Mouse (Mus musculus): ENCODE results near the gene Gm20388. TPM values are rescaled to one million over a fixed set of nuclear protein-coding genes. Genes with fewer than 3 reads are reported as not detected.

Gm20388 gene
- polyA plus RNA-seq, 1 experiment from 2014 or later: 1.4 TPM

- ATAC-seq (ENCODE audit: low read depth): no peak
- H3K4me1 ChIP-seq (ENCODE audit: control insufficient read depth, low read depth, low read length): peaks cover 35% of the 10 kb centered on the region
Measured at GRCm38 (mm10) chr8:123815325-123815724, 3904.7 kb downstream of the Gm20388 start.

GRCm38 (mm10) chr8:123816939-123817338 is 3906.3 kb downstream of the Gm20388 start:
- Histone ChIP-seq H3K4me3 (ENCODE audit: low read depth, low read length) (no peak overlapping the region), H3K36me3 (ENCODE audit: control insufficient read depth, insufficient read depth) (no peaks in the 10 kb centered on the region; the same call in 1 of the 2 replicates), H3K27me3 (ENCODE audit: control insufficient read depth, insufficient read depth, low read depth, low read length) (no peaks in the 10 kb centered on the region), H3K4me1 (ENCODE audit: control insufficient read depth, low read depth, low read length) (peaks cover 47% of the 10 kb centered on the region), H3K9me3 (replicated peaks; ENCODE audit: control insufficient read depth, low read length) (no peaks in the 10 kb centered on the region), H3K4me2 (ENCODE audit: low read depth, low read length) (no peak overlapping the region), H3K9ac (ENCODE audit: low read depth, low read length) (no peak overlapping the region), H3K27ac (ENCODE audit: low read length) (no peak overlapping the region)
- ATAC-seq (ENCODE audit: low read depth): no peak
- 77% methylated on average over 8 of the region's 8 CpGs for WGBS (ENCODE audit: insufficient replicate concordance)

More at GRCm38 (mm10) chr8:123815325-123815724, 3904.7 kb downstream of the Gm20388 start:
- no peaks in the 10 kb centered on the region for H3K27me3 ChIP-seq (ENCODE audit: control insufficient read depth, insufficient read depth, low read depth, low read length)
- no peak overlapping the region for H3K27ac ChIP-seq (ENCODE audit: low read length)
- H3K4me3 ChIP-seq (ENCODE audit: low read depth, low read length): no peak overlapping the region
- H3K9me3 ChIP-seq (replicated peaks; ENCODE audit: control insufficient read depth, low read length): no peaks in the 10 kb centered on the region
- no peak overlapping the region for H3K9ac ChIP-seq (ENCODE audit: low read depth, low read length)
- 79% methylated on average over 11 of the region's 11 CpGs for WGBS (ENCODE audit: insufficient replicate concordance)
- no peak overlapping the region for H3K4me2 ChIP-seq (ENCODE audit: low read depth, low read length)
- H3K36me3 ChIP-seq (ENCODE audit: control insufficient read depth, insufficient read depth): no peaks in the 10 kb centered on the region; the same call in 1 of the 2 replicates

GRCm38 (mm10) chr8:123817747-123818146 is 3907.1 kb downstream of the Gm20388 start:
- Histone ChIP-seq H3K4me3 (ENCODE audit: low read depth, low read length) (no peak overlapping the region), H3K36me3 (ENCODE audit: control insufficient read depth, insufficient read depth) (no peaks in the 10 kb centered on the region; the same call in 1 of the 2 replicates), H3K27me3 (ENCODE audit: control insufficient read depth, insufficient read depth, low read depth, low read length) (no peaks in the 10 kb centered on the region), H3K4me2 (ENCODE audit: low read depth, low read length) (no peak overlapping the region), H3K9me3 (replicated peaks; ENCODE audit: control insufficient read depth, low read length) (no peaks in the 10 kb centered on the region), H3K4me1 (ENCODE audit: control insufficient read depth, low read depth, low read length) (peaks cover 47% of the 10 kb centered on the region), H3K27ac (ENCODE audit: low read length) (no peak overlapping the region), H3K9ac (ENCODE audit: low read depth, low read length) (no peak overlapping the region)
- WGBS (ENCODE audit: insufficient replicate concordance): 79% methylated on average over 11 of the region's 11 CpGs
- ATAC-seq (ENCODE audit: low read depth): no peak

- Histone ChIP-seq H3K27ac (ENCODE audit: low read length) (peak overlapping the region; percentile 70), H3K4me2 (ENCODE audit: low read depth, low read length) (peak overlapping the region; percentile 34), H3K36me3 (ENCODE audit: control insufficient read depth, insufficient read depth) (no peaks in the 10 kb centered on the region; the same call in 1 of the 2 replicates), H3K4me3 (ENCODE audit: low read depth, low read length) (peak overlapping the region; percentile 14; the same call in 1 of the 2 replicates), H3K9me3 (replicated peaks; ENCODE audit: control insufficient read depth, low read length) (no peaks in the 10 kb centered on the region), H3K4me1 (ENCODE audit: control insufficient read depth, low read depth, low read length) (peaks cover 47% of the 10 kb centered on the region), H3K27me3 (ENCODE audit: control insufficient read depth, insufficient read depth, low read depth, low read length) (no peaks in the 10 kb centered on the region), H3K9ac (ENCODE audit: low read depth, low read length) (peak overlapping the region; percentile 42)
- peak; percentile 68 for ATAC-seq (ENCODE audit: low read depth)
- 39% methylated on average over 19 of the region's 19 CpGs for WGBS (ENCODE audit: insufficient replicate concordance)
Measured at GRCm38 (mm10) chr8:123819683-123820610, 3909.3 kb downstream of the Gm20388 start.

GRCm38 (mm10) chr8:123820780-123821179 is 3910.1 kb downstream of the Gm20388 start:
- Histone ChIP-seq H3K27ac (ENCODE audit: low read length) (peak overlapping the region; percentile 70), H3K36me3 (ENCODE audit: control insufficient read depth, insufficient read depth) (no peaks in the 10 kb centered on the region; the same call in 1 of the 2 replicates), H3K9ac (ENCODE audit: low read depth, low read length) (no peak overlapping the region; the same call in 1 of the 2 replicates), H3K4me1 (ENCODE audit: control insufficient read depth, low read depth, low read length) (peaks cover 47% of the 10 kb centered on the region), H3K27me3 (ENCODE audit: control insufficient read depth, insufficient read depth, low read depth, low read length) (no peaks in the 10 kb centered on the region), H3K4me3 (ENCODE audit: low read depth, low read length) (no peak overlapping the region), H3K9me3 (replicated peaks; ENCODE audit: control insufficient read depth, low read length) (no peaks in the 10 kb centered on the region), H3K4me2 (ENCODE audit: low read depth, low read length) (peak overlapping the region; percentile 34)
- 36% methylated on average over 6 of the region's 6 CpGs for WGBS (ENCODE audit: insufficient replicate concordance)
- ATAC-seq (ENCODE audit: low read depth): peak; percentile 27; the same call in 1 of the 2 replicates

GRCm38 (mm10) chr8:123823111-123823510 is 3912.5 kb downstream of the Gm20388 start:
- 0 out of 2 replicates have a peak overlapping the region, but pooled peaks have one; percentile 16 for H3K4me2 ChIP-seq (ENCODE audit: low read depth, low read length)
- peak overlapping the region; percentile 65; the same call in 1 of the 2 replicates for H3K27ac ChIP-seq (ENCODE audit: low read length)
- no peak overlapping the region for H3K4me3 ChIP-seq (ENCODE audit: low read depth, low read length)
- ATAC-seq (ENCODE audit: low read depth): no peak
- H3K36me3 ChIP-seq (ENCODE audit: control insufficient read depth, insufficient read depth): peaks cover 5% of the 10 kb centered on the region; the same call in 1 of the 2 replicates
- H3K27me3 ChIP-seq (ENCODE audit: control insufficient read depth, insufficient read depth, low read depth, low read length): no peaks in the 10 kb centered on the region
- H3K4me1 ChIP-seq (ENCODE audit: control insufficient read depth, low read depth, low read length): peaks cover 47% of the 10 kb centered on the region
- no peaks in the 10 kb centered on the region for H3K9me3 ChIP-seq (replicated peaks; ENCODE audit: control insufficient read depth, low read length)
- H3K9ac ChIP-seq (ENCODE audit: low read depth, low read length): no peak overlapping the region
- 52% methylated on average over 10 of the region's 10 CpGs for WGBS (ENCODE audit: insufficient replicate concordance)

GRCm38 (mm10) chr8:123823532-123824123 is 3913.0 kb downstream of the Gm20388 start:
- Histone ChIP-seq H3K4me1 (ENCODE audit: control insufficient read depth, low read depth, low read length) (peaks cover 45% of the 10 kb centered on the region), H3K27ac (ENCODE audit: low read length) (peak overlapping the region; percentile 65; the same call in 1 of the 2 replicates), H3K36me3 (ENCODE audit: control insufficient read depth, insufficient read depth) (peaks cover 5% of the 10 kb centered on the region; the same call in 1 of the 2 replicates), H3K4me2 (ENCODE audit: low read depth, low read length) (peak overlapping the region; percentile 16; the same call in 1 of the 2 replicates), H3K9me3 (replicated peaks; ENCODE audit: control insufficient read depth, low read length) (no peaks in the 10 kb centered on the region), H3K9ac (ENCODE audit: low read depth, low read length) (no peak overlapping the region), H3K4me3 (ENCODE audit: low read depth, low read length) (no peak overlapping the region), H3K27me3 (ENCODE audit: control insufficient read depth, insufficient read depth, low read depth, low read length) (no peaks in the 10 kb centered on the region)
- ATAC-seq (ENCODE audit: low read depth): peak; percentile 20; the same call in 1 of the 2 replicates
- 30% methylated on average over 18 of the region's 18 CpGs for WGBS (ENCODE audit: insufficient replicate concordance)

- H3K36me3 ChIP-seq (ENCODE audit: control insufficient read depth, insufficient read depth): peaks cover 5% of the 10 kb centered on the region; the same call in 1 of the 2 replicates
- 74% methylated on average over 9 of the region's 9 CpGs for WGBS (ENCODE audit: insufficient replicate concordance)
- no peaks in the 10 kb centered on the region for H3K27me3 ChIP-seq (ENCODE audit: control insufficient read depth, insufficient read depth, low read depth, low read length)
- no peak for ATAC-seq (ENCODE audit: low read depth)
- H3K9me3 ChIP-seq (replicated peaks; ENCODE audit: control insufficient read depth, low read length): no peaks in the 10 kb centered on the region
- no peak overlapping the region for H3K4me2 ChIP-seq (ENCODE audit: low read depth, low read length)
- no peak overlapping the region for H3K4me3 ChIP-seq (ENCODE audit: low read depth, low read length)
- no peak overlapping the region for H3K27ac ChIP-seq (ENCODE audit: low read length)
- no peak overlapping the region for H3K9ac ChIP-seq (ENCODE audit: low read depth, low read length)
- peaks cover 21% of the 10 kb centered on the region for H3K4me1 ChIP-seq (ENCODE audit: control insufficient read depth, low read depth, low read length)
Measured at GRCm38 (mm10) chr8:123826001-123826400, 3915.4 kb downstream of the Gm20388 start.

Data from liver, embryonic 16.5 days (tissue).